Mouse (Mus musculus): ENCODE results near the gene Cyb561a3. TPM values are rescaled to one million over a fixed set of nuclear protein-coding genes. Genes with fewer than 3 reads are reported as not detected.

Cyb561a3 gene
- polyA plus RNA-seq, 1 experiment from 2014 or later: 12.5 TPM

DNA sequence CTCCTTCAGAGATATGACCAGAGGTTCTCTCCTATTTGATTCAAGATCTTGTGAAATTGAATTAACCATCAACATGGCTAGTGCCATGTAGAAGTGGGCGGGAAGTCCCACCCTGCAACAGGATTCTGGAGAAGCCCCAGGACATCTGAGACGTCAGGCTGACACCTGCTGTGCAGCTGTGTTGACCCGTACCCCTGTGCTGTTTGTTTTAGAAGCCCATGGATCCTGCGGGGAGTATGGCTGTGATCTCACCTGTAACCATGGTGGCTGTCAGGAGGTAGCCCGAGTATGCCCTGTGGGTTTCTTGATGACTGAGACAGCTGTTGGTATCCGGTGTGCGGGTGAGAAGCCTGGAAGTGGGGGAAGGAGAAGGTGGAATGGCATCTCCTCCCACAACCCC, 60.9 kb downstream of the Cyb561a3 start:
- DNase-seq (ENCODE audit: low spot score): no peak
- WGBS: 49% methylated on average over 7 of the region's 7 CpGs
- H3K36me3 ChIP-seq (ENCODE audit: control insufficient read depth, insufficient read depth, low read length): no peaks in the 10 kb centered on the region

DNA sequence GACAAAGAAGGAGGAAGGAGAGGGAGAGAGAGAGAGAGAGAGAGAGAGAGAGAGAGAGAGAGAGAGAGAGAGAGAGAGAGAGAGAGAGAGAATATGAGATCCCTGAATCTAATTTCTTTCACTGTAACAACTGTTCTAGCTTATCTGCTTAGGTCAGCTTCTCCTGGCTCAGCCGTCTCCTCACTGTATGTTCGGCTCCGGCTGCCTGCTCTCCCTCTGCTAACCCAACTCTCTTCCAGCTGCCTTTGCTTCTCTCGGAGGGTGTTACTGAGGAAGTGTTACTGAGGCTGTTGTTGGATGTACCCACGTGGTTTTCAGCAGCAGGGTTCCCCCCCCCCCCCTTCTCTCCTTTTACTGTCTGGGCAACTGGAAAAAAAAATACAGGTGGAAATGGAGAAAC, 63.1 kb downstream of the Cyb561a3 start:
- Histone ChIP-seq H3K4me3 (ENCODE audit: low read depth, low read length) (no peak overlapping the region), H3K4me1 (replicated peaks; ENCODE audit: control insufficient read depth, insufficient read depth, low read length) (no peaks in the 10 kb centered on the region), H3K9me3 (ENCODE audit: control insufficient read depth, low read length) (no peaks in the 10 kb centered on the region), H3K36me3 (ENCODE audit: control insufficient read depth, insufficient read depth, low read length) (no peaks in the 10 kb centered on the region), H3K27ac (ENCODE audit: low read depth, low read length) (no peak overlapping the region), H3K4me2 (replicated peaks; ENCODE audit: low read depth, low read length) (no peak overlapping the region), H3K9ac (ENCODE audit: low read depth, low read length) (no peak overlapping the region), H3K27me3 (ENCODE audit: control insufficient read depth, insufficient read depth, low read length) (no peaks in the 10 kb centered on the region)
- no peak for DNase-seq (ENCODE audit: low spot score)
- 16% methylated on average over 5 of the region's 5 CpGs for whole genome bisulfite sequencing
- no peak for ATAC-seq (ENCODE audit: low FRiP score)

More for the DNA sequence above, 60.9 kb downstream of the Cyb561a3 start:
- ATAC-seq (ENCODE audit: low FRiP score): no peak
- Histone ChIP-seq H3K27me3 (ENCODE audit: control insufficient read depth, insufficient read depth, low read length) (no peaks in the 10 kb centered on the region), H3K27ac (ENCODE audit: low read depth, low read length) (no peak overlapping the region), H3K4me3 (ENCODE audit: low read depth, low read length) (no peak overlapping the region), H3K4me1 (replicated peaks; ENCODE audit: control insufficient read depth, insufficient read depth, low read length) (peaks cover 5% of the 10 kb centered on the region; the same call in 1 of the 2 replicates), H3K4me2 (replicated peaks; ENCODE audit: low read depth, low read length) (no peak overlapping the region), H3K9me3 (ENCODE audit: control insufficient read depth, low read length) (no peaks in the 10 kb centered on the region), H3K9ac (ENCODE audit: low read depth, low read length) (no peak overlapping the region)

DNA sequence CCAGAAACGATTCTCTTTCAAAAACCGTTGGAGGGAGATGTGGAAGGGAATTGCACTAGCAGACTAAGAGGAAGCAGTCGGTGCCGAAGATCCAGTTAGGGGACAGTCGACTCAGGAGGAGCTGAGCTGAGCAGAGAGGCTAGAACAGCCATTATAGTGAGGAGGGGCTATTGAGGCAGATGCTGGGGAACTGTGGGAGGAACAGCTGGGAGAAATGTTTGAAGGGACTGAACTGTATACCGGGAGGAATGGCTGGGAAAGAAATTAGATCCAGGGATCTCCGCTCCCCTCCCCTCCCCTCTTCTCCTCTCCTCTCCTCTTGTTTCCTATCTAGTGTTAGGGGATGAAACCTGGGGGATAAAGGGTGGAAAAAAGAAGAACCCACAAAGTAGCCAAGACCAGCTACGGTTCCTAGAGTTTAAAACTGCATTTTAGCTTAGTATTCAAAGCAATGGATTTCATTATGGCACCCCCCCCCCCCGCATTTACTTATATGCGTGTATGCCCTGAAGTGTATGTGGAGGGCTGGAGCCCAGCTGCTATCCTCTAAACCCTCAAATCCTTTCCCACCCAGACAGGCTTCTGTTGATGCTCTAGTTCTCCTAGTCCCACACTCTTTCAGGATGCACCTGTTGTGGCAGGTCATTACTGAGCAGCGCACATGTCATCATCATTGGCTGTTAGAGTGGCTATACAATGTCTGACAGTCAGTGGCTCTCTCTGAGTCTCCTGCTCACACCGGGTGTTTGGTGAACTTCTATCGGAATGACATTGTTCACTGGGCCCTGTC, 63.8 kb downstream of the Cyb561a3 start:
- Histone ChIP-seq H3K27me3 (ENCODE audit: control insufficient read depth, insufficient read depth, low read length) (no peaks in the 10 kb centered on the region), H3K36me3 (ENCODE audit: control insufficient read depth, insufficient read depth, low read length) (no peaks in the 10 kb centered on the region), H3K4me3 (ENCODE audit: low read depth, low read length) (no peak overlapping the region), H3K27ac (ENCODE audit: low read depth, low read length) (no peak overlapping the region), H3K9ac (ENCODE audit: low read depth, low read length) (no peak overlapping the region), H3K9me3 (ENCODE audit: control insufficient read depth, low read length) (no peaks in the 10 kb centered on the region), H3K4me1 (replicated peaks; ENCODE audit: control insufficient read depth, insufficient read depth, low read length) (no peaks in the 10 kb centered on the region), H3K4me2 (replicated peaks; ENCODE audit: low read depth, low read length) (no peak overlapping the region)
- DNase-seq (ENCODE audit: low spot score): no peak
- ATAC-seq (ENCODE audit: low FRiP score): no peak
- 48% methylated on average over 13 of the region's 13 CpGs for WGBS

Other genes with a start within 250 kb of the Cyb561a3 start
- gene Syt7, start 188.1 kb upstream of the Cyb561a3 start, polyA plus RNA-seq (2014; fragmentation: Nextera tagmentation; extraction: Ambion mirVana): 2.1 and 2.4 TPM in 2 replicates
- gene Lrrc10b, start 119.7 kb upstream of the Cyb561a3 start, polyA plus RNA-seq (2014; fragmentation: Nextera tagmentation; extraction: Ambion mirVana): 0.59 and 0.69 TPM in 2 replicates
- gene Ppp1r32, start 94.2 kb upstream of the Cyb561a3 start, polyA plus RNA-seq (2014; fragmentation: Nextera tagmentation; extraction: Ambion mirVana): 1.7 TPM in 2 replicates
- 60.9 and 65.4 TPM in 2 replicates for gene Cpsf7, start 51.9 kb upstream of the Cyb561a3 start, polyA plus RNA-seq (2014; fragmentation: Nextera tagmentation; extraction: Ambion mirVana)
- gene Sdhaf2, start 51.0 kb upstream of the Cyb561a3 start, polyA plus RNA-seq (2014; fragmentation: Nextera tagmentation; extraction: Ambion mirVana): 60.9 and 62.6 TPM in 2 replicates
- gene Tmem216, start 20.9 kb upstream of the Cyb561a3 start, polyA plus RNA-seq (2014; fragmentation: Nextera tagmentation; extraction: Ambion mirVana): 61.2 and 63.7 TPM in 2 replicates
- 58.7 and 62.3 TPM in 2 replicates for gene Tmem138, start 190 bp downstream of the Cyb561a3 start, polyA plus RNA-seq (2014; fragmentation: Nextera tagmentation; extraction: Ambion mirVana)
- gene Ddb1, start 28.2 kb downstream of the Cyb561a3 start, polyA plus RNA-seq (2014; fragmentation: Nextera tagmentation; extraction: Ambion mirVana): 303 and 389 TPM in 2 replicates
- gene Tkfc, start 28.5 kb downstream of the Cyb561a3 start, polyA plus RNA-seq (2014; fragmentation: Nextera tagmentation; extraction: Ambion mirVana): 20.3 and 23.0 TPM in 2 replicates
- gene Vwce, start 57.0 kb downstream of the Cyb561a3 start, polyA plus RNA-seq (2014; fragmentation: Nextera tagmentation; extraction: Ambion mirVana): 0.25 and 0.86 TPM in 2 replicates
- not detected in 2 replicates for gene Pga5, start 100.9 kb downstream of the Cyb561a3 start, polyA plus RNA-seq (2014; fragmentation: Nextera tagmentation; extraction: Ambion mirVana)
- gene Vps37c, start 111.6 kb downstream of the Cyb561a3 start, polyA plus RNA-seq (2014; fragmentation: Nextera tagmentation; extraction: Ambion mirVana): 23.9 and 27.2 TPM in 2 replicates
- gene Cd5, start 161.8 kb downstream of the Cyb561a3 start, polyA plus RNA-seq (2014; fragmentation: Nextera tagmentation; extraction: Ambion mirVana): not detected in 2 replicates